Mouse (Mus musculus): ENCODE data around the gene Emilin3.

Emilin3 gene

GRCm38 (mm10) chr2:160917313-160917712 lies 5.2 kb upstream of the Emilin3 start:
- in situ Hi-C loops (cut with MboI; ENCODE audit: low sequenced_read_pairs) = no loop called here

DNA sequence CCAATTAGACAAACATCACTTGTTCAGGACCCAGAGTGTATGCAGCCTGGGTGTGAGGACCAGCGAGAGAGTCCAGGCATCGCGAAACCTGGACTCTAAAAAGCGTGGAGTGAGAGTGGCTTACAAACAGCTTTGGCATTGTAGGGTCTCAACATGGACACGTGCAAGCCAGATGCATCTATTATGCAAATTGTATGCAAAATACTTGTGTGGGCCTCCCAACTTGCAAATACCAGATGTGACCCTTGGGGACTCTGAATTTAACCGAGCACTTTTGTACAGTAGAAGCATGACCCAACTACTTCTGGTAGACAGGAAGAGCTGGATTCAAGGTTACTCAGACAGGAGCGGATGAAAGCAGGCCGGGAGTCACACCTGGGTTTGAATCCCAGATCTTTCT lies 4.6 kb upstream of the Emilin3 start:
- in situ Hi-C loops (cut with MboI; ENCODE audit: low sequenced_read_pairs) = no loop called here

- in situ Hi-C loops (cut with MboI; ENCODE audit: low sequenced_read_pairs) = no loop called here
Measured at GRCm38 (mm10) chr2:160915821-160916610, 3.9 kb upstream of the Emilin3 start.

- in situ Hi-C loops (cut with MboI; ENCODE audit: low sequenced_read_pairs) = no loop called here
Measured at GRCm38 (mm10) chr2:160914656-160915055, 2.5 kb upstream of the Emilin3 start.

GRCm38 (mm10) chr2:160911558-160912201 lies 448 bp downstream of the Emilin3 start:
- in situ Hi-C loops (cut with MboI; ENCODE audit: low sequenced_read_pairs) = no loop called here

- in situ Hi-C loops (cut with MboI; ENCODE audit: low sequenced_read_pairs) = no loop called here
Measured at GRCm38 (mm10) chr2:160910633-160911032, 1.5 kb downstream of the Emilin3 start.

DNA sequence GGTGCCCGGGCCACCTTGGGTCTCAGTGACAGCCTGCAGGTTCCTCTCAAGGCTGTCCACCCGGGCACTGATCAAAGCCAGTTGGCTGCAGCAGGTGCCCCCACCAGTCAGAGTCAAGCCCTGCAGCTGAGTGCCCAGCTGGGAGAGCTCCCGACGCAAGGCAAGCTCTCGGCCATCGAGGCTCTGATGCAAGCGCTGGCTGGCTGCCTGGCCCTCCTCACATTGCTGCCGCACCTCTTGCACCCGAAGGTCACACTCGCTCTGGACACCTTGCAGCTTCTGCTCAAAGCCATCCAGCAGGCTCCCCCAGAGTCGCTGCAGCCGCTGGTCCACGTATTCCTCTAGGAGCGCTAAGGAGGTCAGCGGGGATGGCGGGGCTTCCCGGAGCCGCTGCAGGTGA lies 3.5 kb downstream of the Emilin3 start:
- in situ Hi-C loops (cut with MboI; ENCODE audit: low sequenced_read_pairs) = no loop called here

DNA sequence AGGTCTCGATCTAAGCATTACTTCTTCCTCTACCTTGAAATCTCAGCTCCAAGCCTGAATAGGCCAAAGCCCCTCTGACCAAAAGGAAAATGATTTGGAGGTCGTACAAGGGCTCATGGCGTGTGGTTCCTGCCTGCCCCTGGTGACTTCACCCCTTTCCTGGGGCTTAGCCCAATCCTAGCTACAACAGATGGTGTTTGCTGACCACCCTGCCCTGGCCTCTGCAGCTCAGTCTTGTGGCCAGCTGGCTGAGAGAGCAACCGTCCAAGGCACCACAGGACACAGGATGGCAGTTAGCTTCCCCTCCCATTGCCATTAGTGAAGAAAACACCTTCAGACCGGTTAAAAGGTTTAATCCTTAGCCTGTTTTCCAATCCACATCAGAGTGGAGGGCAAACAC lies 6.0 kb downstream of the Emilin3 start:
- in situ Hi-C loops (cut with MboI; ENCODE audit: low sequenced_read_pairs) = no loop called here

GRCm38 (mm10) chr2:160905301-160905700 lies 6.8 kb downstream of the Emilin3 start:
- in situ Hi-C loops (cut with MboI; ENCODE audit: low sequenced_read_pairs) = no loop called here

- in situ Hi-C loops (cut with MboI; ENCODE audit: low sequenced_read_pairs) = no loop called here
Measured at GRCm38 (mm10) chr2:160901656-160902412, 10.3 kb downstream of the Emilin3 start.

DNA sequence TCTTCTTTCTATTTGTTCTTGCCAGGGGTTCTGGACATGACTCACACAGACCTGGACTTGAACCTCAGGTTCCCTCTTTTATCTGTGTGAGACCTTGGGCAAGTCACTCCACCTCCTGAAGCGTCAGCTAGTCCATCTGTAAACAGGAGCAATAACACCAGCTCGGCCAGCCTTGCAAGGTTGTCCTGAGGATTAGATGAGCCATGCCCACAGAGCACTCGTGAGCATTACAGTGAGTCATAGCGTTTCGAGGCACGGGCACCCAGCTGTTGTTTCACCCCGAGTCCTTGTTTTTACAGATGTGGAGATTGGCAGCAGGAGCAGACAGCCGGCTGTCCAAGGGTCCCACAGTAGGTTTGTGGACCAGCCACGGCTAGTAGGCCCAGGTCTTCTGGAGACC lies 20.4 kb downstream of the Emilin3 start:
- in situ Hi-C loops (cut with MboI; ENCODE audit: low sequenced_read_pairs) = loop anchor here (25.0 kb wide), 1 partner anchor 129 kb away; no protein-coding TSS in a partner anchor

- in situ Hi-C loops (cut with MboI; ENCODE audit: low sequenced_read_pairs) = loop anchor here (25.0 kb wide), 1 partner anchor 129 kb away; no protein-coding TSS in a partner anchor
Measured at GRCm38 (mm10) chr2:160891045-160891444, 21.1 kb downstream of the Emilin3 start.

DNA sequence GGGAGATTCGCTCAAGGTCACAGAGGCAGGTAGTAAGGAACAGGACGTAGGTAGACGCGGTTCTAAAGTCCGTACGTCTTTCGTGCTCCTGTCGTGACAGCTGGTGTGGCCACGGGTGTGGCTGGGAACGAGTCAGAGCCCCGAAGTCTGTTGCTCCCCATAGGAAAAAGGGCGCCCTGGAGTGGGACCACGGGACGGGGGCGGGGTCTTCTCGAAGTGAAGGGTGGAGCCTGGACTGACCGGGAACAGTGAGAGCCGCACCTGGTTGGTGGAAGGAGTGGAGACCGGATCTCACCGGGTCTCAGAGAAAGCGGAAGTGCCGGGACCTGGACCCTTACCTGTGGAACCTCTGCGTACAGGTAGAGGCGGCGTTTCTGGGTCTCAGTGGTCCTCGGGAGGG lies 24.3 kb downstream of the Emilin3 start:
- in situ Hi-C loops (cut with MboI; ENCODE audit: low sequenced_read_pairs) = loop anchor here (10.0 to 25.0 kb wide), 2 partner anchors 126 to 293 kb away; no protein-coding TSS in a partner anchor

DNA sequence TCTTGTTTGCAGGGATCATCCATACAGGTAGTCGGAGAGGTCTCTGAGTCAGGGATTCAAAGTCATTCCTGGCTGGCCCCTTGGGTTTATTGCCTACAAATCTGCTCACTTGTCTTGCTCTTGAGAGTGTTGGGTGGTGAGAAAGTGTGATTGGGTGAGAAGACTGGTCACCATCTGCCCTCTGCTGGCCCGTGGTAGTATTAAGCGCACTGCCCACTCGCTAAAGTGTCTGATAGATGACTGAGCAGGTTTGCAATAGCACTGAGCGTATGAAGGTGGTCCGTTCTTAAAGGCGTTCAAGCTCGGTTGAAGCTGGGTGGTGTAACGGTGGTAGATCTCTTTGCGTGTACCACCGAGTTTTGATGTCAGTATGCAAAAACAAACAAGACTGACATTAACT lies 24.8 kb downstream of the Emilin3 start:
- in situ Hi-C loops (cut with MboI; ENCODE audit: low sequenced_read_pairs) = loop anchor here (10.0 to 25.0 kb wide), 2 partner anchors 125 to 292 kb away; no protein-coding TSS in a partner anchor

- in situ Hi-C loops (cut with MboI; ENCODE audit: low sequenced_read_pairs) = loop anchor here (10.0 to 25.0 kb wide), 2 partner anchors 124 to 291 kb away; no protein-coding TSS in a partner anchor
Measured at GRCm38 (mm10) chr2:160886221-160886620, 25.9 kb downstream of the Emilin3 start.

- in situ Hi-C loops (cut with MboI; ENCODE audit: low sequenced_read_pairs) = loop anchor here (10.0 to 25.0 kb wide), 2 partner anchors 123 to 290 kb away; no protein-coding TSS in a partner anchor
Measured at GRCm38 (mm10) chr2:160884830-160885229, 27.3 kb downstream of the Emilin3 start.

DNA sequence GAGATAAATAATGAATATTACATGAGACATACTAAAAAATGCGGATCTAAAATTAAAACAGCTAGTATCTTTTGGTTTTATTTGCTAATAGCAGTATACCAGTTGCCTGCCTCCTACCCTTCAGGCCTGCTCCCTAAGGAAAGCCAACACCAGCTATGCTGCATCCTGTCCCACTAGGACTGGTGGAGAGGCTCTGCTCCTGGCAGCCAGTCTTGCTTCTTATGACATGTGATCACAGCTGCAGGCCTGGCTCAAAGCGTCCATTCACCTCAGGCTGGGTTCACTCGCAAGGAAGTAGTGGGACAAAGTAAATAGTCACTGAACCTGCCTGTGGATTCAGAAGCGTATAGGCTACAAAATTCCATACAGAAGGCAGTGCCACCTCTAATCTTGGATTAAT lies 28.2 kb downstream of the Emilin3 start:
- in situ Hi-C loops (cut with MboI; ENCODE audit: low sequenced_read_pairs) = loop anchor here (10.0 to 25.0 kb wide), 2 partner anchors 122 to 289 kb away; no protein-coding TSS in a partner anchor

- in situ Hi-C loops (cut with MboI; ENCODE audit: low sequenced_read_pairs) = loop anchor here (10.0 to 25.0 kb wide), 2 partner anchors 120 to 288 kb away; no protein-coding TSS in a partner anchor
Measured at GRCm38 (mm10) chr2:160882436-160882835, 29.7 kb downstream of the Emilin3 start.

- in situ Hi-C loops (cut with MboI; ENCODE audit: low sequenced_read_pairs) = loop anchor here (10.0 to 25.0 kb wide), 2 partner anchors 119 to 287 kb away; no protein-coding TSS in a partner anchor
Measured at GRCm38 (mm10) chr2:160881462-160882101, 30.5 kb downstream of the Emilin3 start.

Measured in CH12F3 (cell line).